In the genomic region with DNA sequence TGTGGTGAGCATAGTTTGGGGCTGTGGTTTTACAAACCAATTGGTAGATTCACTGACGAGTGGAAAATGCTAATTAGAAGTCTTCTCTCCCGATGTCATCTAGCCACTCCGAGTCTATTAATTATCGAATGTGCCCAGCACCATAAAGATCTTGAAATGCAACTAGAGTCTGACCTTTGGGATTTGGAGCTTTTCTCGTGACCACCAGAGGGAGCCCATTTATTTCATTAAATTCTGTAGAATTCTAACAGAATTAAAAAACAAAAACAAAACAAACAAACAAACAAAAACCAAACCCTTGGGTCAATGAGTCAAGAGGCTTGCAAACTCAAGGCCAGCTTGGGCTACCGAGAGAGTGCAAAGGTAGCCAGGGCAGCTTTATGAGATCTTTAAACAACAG, we compare ENCODE assay signal across 9 mouse cellular contexts. TPM values are rescaled to one million over a fixed set of nuclear protein-coding genes. Genes with fewer than 3 reads are reported as not detected.
DNase-seq lines count a peak whose midpoint lies in the region; ATAC-seq and TF ChIP-seq lines count a peak whose summit lies in the region.
"Had no signal": no experiment of that assay in that cellular context is flagged by ENCODE, and none has a peak within 500 bp of the region (broad histone marks: within the 10 kb centered on the region; RNA-seq: fewer than 3 reads in every experiment).

No protein-coding gene starts in this region.

- H3K4me3 ChIP-seq in hindbrain, postnatal 0 days (ENCODE audit: low read length): no peak overlapping the region
- H3K4me3 ChIP-seq in hindbrain, embryonic 11.5 days (ENCODE audit: low read depth, low read length): no peak overlapping the region
- H3K4me3 ChIP-seq: embryonic facial prominence, embryonic 15.5 days had no signal

- no peak overlapping the region for H3K9ac ChIP-seq in hindbrain, postnatal 0 days (replicated peaks; ENCODE audit: low read length)
- no peak overlapping the region for H3K9ac ChIP-seq in hindbrain, embryonic 11.5 days (ENCODE audit: low read depth, low read length)
- H3K9ac ChIP-seq: embryonic facial prominence, embryonic 15.5 days had no signal

- peak; percentile 30 for DNase-seq in cerebellum, adult 9-10 months
- DNase-seq in cerebellum, adult 8-10 months: no peak
- peak; percentile 64 for DNase-seq in hindbrain, postnatal 0 days (ENCODE audit: low spot score)
- DNase-seq in hindbrain, embryonic 11.5 days (ENCODE audit: low spot score): no peak
- DNase-seq in lung, postnatal 10 days: peak; percentile 36
- DNase-seq in lung, adult 18-20 months: no peak
- DNase-seq in retina, embryonic 14.5 days (ENCODE audit: low spot score): peak; percentile 47
- no peak for DNase-seq in thymus, postnatal 4 days

- H3K27me3 ChIP-seq in hindbrain, postnatal 0 days (ENCODE audit: insufficient read depth, low read length): no peaks in the 10 kb centered on the region
- H3K27me3 ChIP-seq in hindbrain, embryonic 11.5 days (ENCODE audit: control insufficient read depth, insufficient read depth, low read length): no peaks in the 10 kb centered on the region
- H3K27me3 ChIP-seq: embryonic facial prominence, embryonic 15.5 days had no signal

- H3K36me3 ChIP-seq in hindbrain, postnatal 0 days (ENCODE audit: insufficient read depth, low read length): no peaks in the 10 kb centered on the region
- H3K36me3 ChIP-seq in hindbrain, embryonic 11.5 days (ENCODE audit: control insufficient read depth, insufficient read depth, low read length): no peaks in the 10 kb centered on the region
- H3K36me3 ChIP-seq: embryonic facial prominence, embryonic 15.5 days had no signal

- 55% methylated on average over 6 of the region's 6 CpGs for WGBS in hindbrain, postnatal 0 days
- 70% methylated on average over 6 of the region's 6 CpGs for WGBS in hindbrain, embryonic 11.5 days

- no peaks in the 10 kb centered on the region for H3K4me1 ChIP-seq in hindbrain, postnatal 0 days (ENCODE audit: insufficient read depth, low read length)
- H3K4me1 ChIP-seq in hindbrain, embryonic 11.5 days (replicated peaks; ENCODE audit: control insufficient read depth, insufficient read depth, low read length): no peaks in the 10 kb centered on the region
- H3K4me1 ChIP-seq: embryonic facial prominence, embryonic 15.5 days had no signal

- TF ChIP-seq CTCF in hindbrain, postnatal 0 days (IDR thresholded peaks at IDR 0.05; ENCODE audit: low read depth): peak; percentile 58

- ATAC-seq in hindbrain, postnatal 0 days: no peak
- ATAC-seq in hindbrain, embryonic 11.5 days (ENCODE audit: low FRiP score): no peak

- no peak overlapping the region for H3K27ac ChIP-seq in hindbrain, postnatal 0 days
- no peak overlapping the region for H3K27ac ChIP-seq in hindbrain, embryonic 11.5 days (ENCODE audit: low read depth, low read length)
- H3K27ac ChIP-seq: embryonic facial prominence, embryonic 15.5 days had no signal

- no peaks in the 10 kb centered on the region for H3K9me3 ChIP-seq in hindbrain, postnatal 0 days (ENCODE audit: low read length)
- no peaks in the 10 kb centered on the region for H3K9me3 ChIP-seq in hindbrain, embryonic 11.5 days (ENCODE audit: control insufficient read depth, low read length)
- H3K9me3 ChIP-seq: embryonic facial prominence, embryonic 15.5 days had no signal

- no peak overlapping the region for H3K4me2 ChIP-seq in hindbrain, postnatal 0 days (ENCODE audit: low read depth, low read length)
- H3K4me2 ChIP-seq in hindbrain, embryonic 11.5 days (replicated peaks; ENCODE audit: low read depth, low read length): no peak overlapping the region
- H3K4me2 ChIP-seq: embryonic facial prominence, embryonic 15.5 days had no signal

RNA-seq across cellular contexts. Expression of a gene that starts 37.2 kb away (rescaled TPM):
- total RNA-seq in hindbrain, postnatal 0 days (2014; rRNA removed): 17.7 and 20.7 TPM in 2 replicates
- 8.2 and 9.5 TPM in 2 replicates for polyA plus RNA-seq in hindbrain, postnatal 0 days (2015; fragmentation: Nextera tagmentation; extraction: Ambion mirVana)
- 9.0 and 9.7 TPM in 2 replicates for polyA plus RNA-seq in hindbrain, embryonic 11.5 days (2014; fragmentation: Nextera tagmentation; extraction: Ambion mirVana)

Comparison
In these comparisons a context has a peak if more than half of its experiments do, and no peak if none do; other contexts are left out.
1. DNase-seq: peak in cerebellum, adult 9-10 months (single experiment), hindbrain, postnatal 0 days (single experiment), lung, postnatal 10 days (single experiment) and retina, embryonic 14.5 days (single experiment); none in cerebellum, adult 8-10 months (single experiment), hindbrain, embryonic 11.5 days (single experiment), lung, adult 18-20 months (0 of 2) and thymus, postnatal 4 days (single experiment).